Mouse (Mus musculus) E14TG2a.4 (cell line): Measurements from ENCODE around the gene Nup214.

Experiments
- H3K27me3 ChIP-seq: 2 replicates; pipeline ENCODE4 v1.6.1; 2014; ENCODE audit warnings: low read length, control low read depth; ENCODE audit not compliant: insufficient read depth
- H3K36me3 ChIP-seq: 2 replicates; pipeline ENCODE4 v1.6.1; 2014; ENCODE audit warnings: low read length, control low read depth; ENCODE audit not compliant: insufficient read depth
- H3K4me1 ChIP-seq: replicated peaks from 2 replicates; pipeline ENCODE4 v1.6.1; 2014; ENCODE audit warnings: low read depth, low read length, control low read depth
- H3K4me3 ChIP-seq: replicated peaks from 2 replicates; pipeline ENCODE4 v1.5.1; 2014; ENCODE audit warnings: mild to moderate bottlenecking, low read length
- H3K9me3 ChIP-seq: 2 replicates; pipeline ENCODE4 v1.6.1; 2014; ENCODE audit warnings: low read length, control low read depth
- CTCF ChIP-seq: conservative IDR thresholded peaks from 2 replicates; pipeline ENCODE4 v1.5.1; 2014; ENCODE audit warnings: low read length
- NANOG ChIP-seq: IDR thresholded peaks from 2 replicates; pipeline ENCODE4 v1.6.1; 2014; ENCODE audit warnings: borderline replicate concordance, low read length, mixed read lengths
- POU5F1 ChIP-seq: IDR thresholded peaks from 2 replicates; pipeline ENCODE4 v1.6.1; 2014; ENCODE audit warnings: low read length, borderline replicate concordance

Nup214 gene

DNA sequence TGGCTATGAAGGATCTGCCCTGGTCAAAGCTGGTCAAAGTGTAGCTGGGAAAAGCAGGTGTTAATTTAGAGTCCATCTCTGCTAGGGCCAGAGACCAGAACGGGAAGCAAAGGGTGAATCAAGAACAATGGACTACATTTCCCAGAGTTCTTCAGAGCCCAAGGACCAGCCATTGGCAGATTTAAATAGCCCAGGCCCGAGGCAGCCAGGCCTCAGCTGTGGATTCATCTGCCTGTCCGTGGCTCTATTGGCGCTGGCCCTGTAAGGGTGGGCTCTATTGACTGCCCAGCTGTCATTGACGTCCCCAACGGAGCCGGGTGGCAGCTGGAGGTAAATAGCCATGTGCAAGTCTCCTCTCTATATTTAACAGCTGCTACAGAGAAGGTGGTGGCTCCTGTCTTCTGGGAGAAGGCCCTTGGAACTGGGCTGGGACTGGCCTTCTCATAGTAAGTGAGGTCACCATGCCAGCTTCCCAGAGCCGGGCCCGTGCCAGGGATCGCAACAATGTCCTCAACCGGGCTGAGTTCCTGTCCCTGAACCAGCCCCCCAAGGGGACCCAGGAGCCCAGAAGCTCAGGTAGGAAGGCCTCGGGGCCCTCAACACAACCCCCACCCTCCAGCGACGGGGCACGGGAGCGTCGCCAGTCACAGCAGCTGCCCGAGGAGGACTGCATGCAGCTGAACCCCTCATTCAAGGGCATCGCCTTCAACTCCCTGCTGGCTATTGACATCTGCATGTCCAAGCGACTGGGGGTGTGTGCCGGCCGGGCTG lies 121.3 kb downstream of the Nup214 start, which contains the start of gene Plpp7:
Gene Plpp7 (plus strand): TSS at position 178 of the 771 bp plus-strand sequence.
- peaks cover 14% of the 10 kb centered on the region for H3K27me3 ChIP-seq
- H3K4me3 ChIP-seq, result peak within 1 kb of the TSS; percentile 72
- no peaks in the 10 kb centered on the region for H3K36me3 ChIP-seq
- peaks cover 13% of the 10 kb centered on the region for H3K4me1 ChIP-seq
- peaks cover 2% of the 10 kb centered on the region for H3K9me3 ChIP-seq
- no peak for TF ChIP-seq POU5F1
- no peak for TF ChIP-seq CTCF
- no peak for TF ChIP-seq NANOG

DNA sequence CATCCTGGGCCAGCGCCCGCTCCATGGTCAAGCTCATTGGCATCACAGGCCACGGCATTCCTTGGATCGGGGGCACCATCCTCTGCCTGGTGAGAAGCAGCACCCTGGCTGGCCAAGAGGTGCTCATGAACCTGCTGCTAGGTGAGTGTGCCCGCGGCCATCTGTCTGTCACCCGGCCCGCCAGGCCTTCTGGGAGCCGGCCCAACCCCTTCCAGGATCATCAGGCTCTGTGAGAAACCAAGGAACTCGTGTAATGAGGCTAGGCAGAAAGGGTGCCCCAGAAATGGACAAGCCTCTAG lies 121.8 kb downstream of the Nup214 start:
- H3K4me3 ChIP-seq, result peak overlapping the region; percentile 72
- peaks cover 13% of the 10 kb centered on the region for H3K4me1 ChIP-seq
- peaks cover 7% of the 10 kb centered on the region for H3K9me3 ChIP-seq
- peaks cover 9% of the 10 kb centered on the region; the same call in 1 of the 2 replicates for H3K27me3 ChIP-seq
- TF ChIP-seq POU5F1 (no peak), NANOG (no peak), CTCF (no peak)
- no peaks in the 10 kb centered on the region for H3K36me3 ChIP-seq

GRCm38 (mm10) chr2:32102944-32103343 lies 128.7 kb downstream of the Nup214 start:
- Histone ChIP-seq H3K27me3 (peaks cover 2% of the 10 kb centered on the region; the same call in 1 of the 2 replicates), H3K36me3 (no peaks in the 10 kb centered on the region), H3K4me3 (peak overlapping the region; percentile 59), H3K9me3 (peaks cover 7% of the 10 kb centered on the region), H3K4me1 (peaks cover 39% of the 10 kb centered on the region)
- TF ChIP-seq POU5F1 (no peak), NANOG (no peak), CTCF (no peak)

DNA sequence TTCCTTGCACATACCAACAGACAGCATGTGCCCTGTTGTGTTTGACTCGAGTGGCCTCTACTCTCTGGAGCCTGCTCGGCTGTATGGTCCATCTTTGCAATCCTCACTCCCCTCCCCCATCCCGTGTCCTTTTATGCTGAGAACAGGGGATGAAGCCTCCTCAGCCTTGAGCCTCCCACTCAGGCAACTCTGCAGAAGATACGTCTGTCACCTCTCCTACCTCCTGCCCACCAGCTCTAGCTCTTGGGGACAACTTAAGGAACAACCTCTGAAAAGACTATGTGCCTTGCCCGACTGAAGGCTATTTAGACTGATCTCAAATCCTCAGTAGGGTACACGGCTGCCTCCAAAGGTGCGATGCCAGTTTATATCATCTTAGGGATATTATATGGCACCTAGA lies 129.3 kb downstream of the Nup214 start:
- Histone ChIP-seq H3K9me3 (peaks cover 7% of the 10 kb centered on the region), H3K27me3 (peaks cover 2% of the 10 kb centered on the region; the same call in 1 of the 2 replicates), H3K4me1 (peaks cover 39% of the 10 kb centered on the region), H3K36me3 (no peaks in the 10 kb centered on the region), H3K4me3 (peak overlapping the region; percentile 59)
- no peak for TF ChIP-seq POU5F1
- TF ChIP-seq CTCF, result no peak
- no peak for TF ChIP-seq NANOG
